Mouse (Mus musculus) skeletal muscle tissue, adult 2 months (tissue): ENCODE results near the gene Idh3a.

Source experiments
- DNase-seq: peaks from one replicate; pipeline ENCODE4 v3.0.0-alpha.2; 2012; ENCODE audit warnings: low read depth, low spot score

The Idh3a gene

DNA sequence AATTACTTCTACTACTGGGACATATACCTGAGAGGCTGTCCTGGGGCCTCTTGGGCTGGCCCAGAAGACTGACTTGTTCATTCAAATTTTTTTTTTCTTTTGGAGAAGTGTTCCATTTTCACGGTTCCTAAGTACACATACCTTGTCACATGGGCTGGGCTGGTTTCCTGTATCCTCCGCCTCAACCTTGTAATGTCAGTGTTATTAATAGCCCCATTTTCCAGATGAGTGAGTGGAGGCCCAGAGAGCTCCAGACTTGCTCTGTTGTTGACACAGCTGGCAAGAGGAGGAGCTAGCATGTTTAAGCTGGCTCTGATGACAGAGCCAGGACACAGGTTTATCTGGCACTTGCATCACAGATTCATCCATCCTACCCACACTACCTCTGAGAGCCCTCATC, 61.3 kb downstream of the Idh3a start:
- DNase-seq = no peak

- DNase-seq = no peak
Measured at GRCm38 (mm10) chr9:54649360-54649759, 63.2 kb downstream of the Idh3a start.

DNA sequence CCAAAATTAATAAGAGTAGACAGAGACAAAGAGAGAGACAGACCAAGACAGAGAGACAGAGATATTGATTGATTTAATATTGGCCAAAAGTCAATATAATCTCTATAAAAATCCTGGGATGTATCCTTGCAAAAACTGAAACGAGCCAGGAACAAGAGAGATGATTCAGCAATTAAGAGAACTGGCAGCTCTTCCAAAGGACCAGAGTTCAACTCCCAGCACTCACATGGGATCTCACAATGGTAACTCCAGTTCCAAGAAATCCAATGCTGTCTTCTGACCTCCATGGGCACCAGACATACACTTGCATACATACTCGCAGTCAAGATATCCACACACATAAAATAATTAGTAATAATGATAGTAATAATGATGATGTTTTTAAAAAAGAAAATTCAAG, 66.6 kb downstream of the Idh3a start:
- DNase-seq = no peak
